Mouse (Mus musculus) ovary, adult 18-20 months (tissue): ENCODE measurements around the gene Fam163a.

Source experiments
- DNase-seq: peaks from one replicate; pipeline ENCODE4 v3.0.0; 2022; ENCODE audit warnings: low spot score, mixed read lengths

Fam163a gene

DNA sequence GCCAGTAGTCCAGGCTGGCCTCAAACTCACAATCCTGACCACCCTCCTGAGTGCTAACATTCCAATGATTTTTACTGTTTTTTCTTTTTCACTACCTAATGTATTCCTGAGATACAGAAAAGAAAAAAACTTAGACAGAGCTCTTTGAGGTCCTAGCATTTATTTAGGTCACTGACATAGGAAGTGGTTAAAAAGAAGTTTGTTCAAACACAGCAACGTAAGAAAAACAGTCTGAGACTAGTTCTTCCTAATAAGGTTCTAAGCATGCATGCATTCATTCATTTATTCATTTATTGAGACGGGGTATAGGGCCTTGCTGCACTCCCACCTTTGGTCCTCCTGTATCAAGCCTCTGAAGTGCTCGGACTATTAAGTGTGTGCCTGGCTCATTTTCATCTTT lies 177.0 kb downstream of the Fam163a start:
- DNase-seq = no peak
